Mouse (Mus musculus) ES-Bruce4 (cell line): Measurements from ENCODE around the gene Uap1.

Experiments
- CTCF ChIP-seq: IDR thresholded peaks from one replicate; pipeline ENCODE4 v1.8.1; 2011; ENCODE audit warnings: low read depth, low read length
- EP300 ChIP-seq: IDR thresholded peaks from 2 replicates; pipeline ENCODE4 v1.6.1; 2011; ENCODE audit warnings: low read depth, low read length; ENCODE audit not compliant: insufficient read depth
- POLR2A ChIP-seq: IDR thresholded peaks from one replicate; pipeline ENCODE4 v1.8.1; 2011; ENCODE audit warnings: low read length; ENCODE audit not compliant: insufficient read depth

GRCm38 (mm10) chr1:170176661-170177239 is 2.0 kb upstream of the Uap1 start:
- no peak for TF ChIP-seq EP300
- no peak for TF ChIP-seq POLR2A
- no peak for TF ChIP-seq CTCF
